In the genomic region with DNA sequence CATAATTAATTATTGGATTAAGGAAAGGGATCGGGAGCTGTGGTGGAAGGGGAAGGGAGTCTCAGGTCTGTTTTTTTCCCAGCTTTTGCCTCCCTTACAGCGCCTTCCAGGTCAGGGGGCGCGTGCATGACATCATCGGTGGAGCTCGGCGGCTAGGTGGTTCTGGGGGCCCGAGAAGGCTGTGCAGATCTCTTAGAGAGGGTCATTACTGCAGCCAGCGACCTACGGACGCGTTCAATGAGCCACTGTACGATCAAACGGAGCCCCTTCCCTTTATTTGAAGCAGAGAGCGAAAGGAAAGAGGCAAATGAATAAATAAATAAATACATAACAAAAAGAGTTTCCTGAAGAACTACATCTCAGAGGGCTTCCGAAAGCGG, we compare ENCODE assay signal across 8 mouse cellular contexts. TPM values are rescaled to one million over a fixed set of nuclear protein-coding genes. Genes with fewer than 3 reads are reported as not detected.
DNase-seq lines count a peak whose midpoint lies in the region; ATAC-seq and TF ChIP-seq lines count a peak whose summit lies in the region.

No protein-coding gene starts in this region.

- H3K4me2 ChIP-seq in embryonic facial prominence, embryonic 13.5 days, result peak overlapping the region; percentile 97
- H3K4me2 ChIP-seq in limb, embryonic 11.5 days (ENCODE audit: low read depth, severe bottlenecking), result peak overlapping the region; percentile 98
- H3K4me2 ChIP-seq in neural tube, embryonic 13.5 days, result peak overlapping the region; percentile 69

- no peak for ATAC-seq in embryonic facial prominence, embryonic 13.5 days (ENCODE audit: insufficient number of reproducible peaks, insufficient read depth, low FRiP score, low TSS enrichment, low read depth)
- no peak for ATAC-seq in limb, embryonic 11.5 days (ENCODE audit: insufficient number of reproducible peaks, low FRiP score, low TSS enrichment, low read depth)
- ATAC-seq in neural tube, embryonic 13.5 days (ENCODE audit: low read depth), result peak; percentile 51; the same call in 1 of the 2 replicates

- intact Hi-C loops in heart, postnatal 25 days (cut with DNase I), result loop anchor here (5.0 kb wide), 1 partner anchor 132 kb away; no protein-coding TSS in a partner anchor

- H3K4me3 ChIP-seq in heart, embryonic 10.5 days, result peak overlapping the region; percentile 76
- H3K4me3 ChIP-seq in ES-Bruce4 (ENCODE audit: low read depth, low read length), result peak overlapping the region; percentile 58
- H3K4me3 ChIP-seq in embryonic facial prominence, embryonic 13.5 days, result peak overlapping the region; percentile 63
- peak overlapping the region; percentile 53 for H3K4me3 ChIP-seq in limb, embryonic 11.5 days (ENCODE audit: low read depth, low read length)
- H3K4me3 ChIP-seq in neural tube, embryonic 13.5 days, result peak overlapping the region; percentile 77

- DNase-seq in heart, embryonic 10.5 days (ENCODE audit: low spot score), result no peak
- DNase-seq in heart, postnatal 25 days (ENCODE audit: low spot score), result no peak
- peak; percentile 52 for DNase-seq in limb, embryonic 11.5 days (ENCODE audit: low spot score)
- DNase-seq in left cerebral cortex, adult 11 months (ENCODE audit: low spot score), result no peak
- DNase-seq in right cerebral cortex, postnatal 4 days, result no peak

- H3K36me3 ChIP-seq in heart, embryonic 10.5 days, result no peaks in the 10 kb centered on the region
- no peaks in the 10 kb centered on the region for H3K36me3 ChIP-seq in ES-Bruce4 (ENCODE audit: control insufficient read depth, insufficient read depth, low read length, poor library complexity, severe bottlenecking)
- H3K36me3 ChIP-seq in embryonic facial prominence, embryonic 13.5 days, result no peaks in the 10 kb centered on the region
- H3K36me3 ChIP-seq in limb, embryonic 11.5 days (ENCODE audit: control insufficient read depth, insufficient read depth, low read length), result no peaks in the 10 kb centered on the region
- H3K36me3 ChIP-seq in neural tube, embryonic 13.5 days, result no peaks in the 10 kb centered on the region

- TF ChIP-seq EP300 in ES-Bruce4 (IDR thresholded peaks at IDR 0.05; ENCODE audit: insufficient read depth, low read depth, low read length), result no peak

- TF ChIP-seq CTCF in ES-Bruce4 (IDR thresholded peaks at IDR 0.05; ENCODE audit: low read depth, low read length), result no peak

- no peaks in the 10 kb centered on the region for H3K9me3 ChIP-seq in heart, embryonic 10.5 days
- H3K9me3 ChIP-seq in ES-Bruce4 (replicated peaks; ENCODE audit: control insufficient read depth, insufficient read depth, low read length, poor library complexity, severe bottlenecking), result no peaks in the 10 kb centered on the region
- no peaks in the 10 kb centered on the region for H3K9me3 ChIP-seq in embryonic facial prominence, embryonic 13.5 days
- no peaks in the 10 kb centered on the region for H3K9me3 ChIP-seq in limb, embryonic 11.5 days (ENCODE audit: control insufficient read depth, low read length)
- no peaks in the 10 kb centered on the region for H3K9me3 ChIP-seq in neural tube, embryonic 13.5 days

- H3K4me1 ChIP-seq in heart, embryonic 10.5 days, result peaks cover 15% of the 10 kb centered on the region
- H3K4me1 ChIP-seq in ES-Bruce4 (ENCODE audit: control insufficient read depth, insufficient read depth, low read length), result peaks cover 1% of the 10 kb centered on the region
- H3K4me1 ChIP-seq in embryonic facial prominence, embryonic 13.5 days, result peaks cover 16% of the 10 kb centered on the region
- H3K4me1 ChIP-seq in limb, embryonic 11.5 days (ENCODE audit: control insufficient read depth, insufficient read depth, low read length), result peaks cover 12% of the 10 kb centered on the region
- peaks cover 24% of the 10 kb centered on the region for H3K4me1 ChIP-seq in neural tube, embryonic 13.5 days (replicated peaks)

- H3K27me3 ChIP-seq in heart, embryonic 10.5 days (ENCODE audit: insufficient read depth, poor library complexity, severe bottlenecking), result peaks cover 59% of the 10 kb centered on the region
- no peaks in the 10 kb centered on the region for H3K27me3 ChIP-seq in ES-Bruce4 (ENCODE audit: control insufficient read depth, insufficient read depth, low read length, poor library complexity, severe bottlenecking)
- H3K27me3 ChIP-seq in embryonic facial prominence, embryonic 13.5 days, result peaks cover 57% of the 10 kb centered on the region
- H3K27me3 ChIP-seq in limb, embryonic 11.5 days (ENCODE audit: control insufficient read depth, insufficient read depth, low read length), result peaks cover 41% of the 10 kb centered on the region
- H3K27me3 ChIP-seq in neural tube, embryonic 13.5 days, result peaks cover 20% of the 10 kb centered on the region

- 2% methylated on average over 17 of the region's 17 CpGs for WGBS in heart, embryonic 10.5 days
- 3% methylated on average over 17 of the region's 17 CpGs for WGBS in embryonic facial prominence, embryonic 13.5 days
- whole genome bisulfite sequencing in limb, embryonic 11.5 days, result 2% methylated on average over 17 of the region's 17 CpGs
- 1% methylated on average over 17 of the region's 17 CpGs for WGBS in neural tube, embryonic 13.5 days

- no peak for TF ChIP-seq POLR2A in ES-Bruce4 (IDR thresholded peaks at IDR 0.05; ENCODE audit: insufficient read depth, low read length)

- peak overlapping the region; percentile 52 for H3K9ac ChIP-seq in ES-Bruce4 (ENCODE audit: low read depth, poor library complexity, severe bottlenecking)
- peak overlapping the region; percentile 69 for H3K9ac ChIP-seq in embryonic facial prominence, embryonic 13.5 days
- H3K9ac ChIP-seq in limb, embryonic 11.5 days (ENCODE audit: low read length), result peak overlapping the region; percentile 27; the same call in 1 of the 2 replicates
- H3K9ac ChIP-seq in neural tube, embryonic 13.5 days, result peak overlapping the region; percentile 87

- peak overlapping the region; percentile 82 for H3K27ac ChIP-seq in heart, embryonic 10.5 days
- H3K27ac ChIP-seq in ES-Bruce4 (ENCODE audit: insufficient read depth, low read length), result peak overlapping the region; percentile 39
- no peak overlapping the region for H3K27ac ChIP-seq in embryonic facial prominence, embryonic 13.5 days
- no peak overlapping the region for H3K27ac ChIP-seq in limb, embryonic 11.5 days (replicated peaks; ENCODE audit: low read depth, low read length)
- H3K27ac ChIP-seq in neural tube, embryonic 13.5 days (replicated peaks), result peak overlapping the region; percentile 54; the same call in 1 of the 2 replicates

RNA-seq across cellular contexts. Expression of a gene that starts 0.4 kb away (rescaled TPM):
- 6.7 and 11.6 TPM in 2 replicates for polyA plus RNA-seq in heart, embryonic 10.5 days (2016; fragmentation: Nextera tagmentation; extraction: Ambion mirVana)
- total RNA-seq in heart, postnatal 25 days (2021), result 10 to 100 TPM; 77.5 to 92.2 TPM
- 30.7 and 32.3 TPM in 2 replicates for polyA plus RNA-seq in ES-Bruce4 (2011; ENCODE audit: insufficient read depth, insufficient read length, low read depth, missing spikeins)
- 7.0 and 8.7 TPM in 2 replicates for polyA plus RNA-seq in embryonic facial prominence, embryonic 13.5 days (2015; fragmentation: Nextera tagmentation; extraction: Ambion mirVana)
- polyA plus RNA-seq in limb, embryonic 11.5 days (2014; fragmentation: Nextera tagmentation; extraction: Ambion mirVana), result 3.0 and 4.1 TPM in 2 replicates
- polyA plus RNA-seq in neural tube, embryonic 13.5 days (2015; fragmentation: Nextera tagmentation; extraction: Ambion mirVana), result 27.2 and 36.0 TPM in 2 replicates

RNA-seq across cellular contexts. Expression of a gene that starts 0.9 kb away (rescaled TPM):
- polyA plus RNA-seq in heart, embryonic 10.5 days (2016; fragmentation: Nextera tagmentation; extraction: Ambion mirVana), result 770 and 980 TPM in 2 replicates
- 100 to 1,000 TPM; 154 to 183 TPM for total RNA-seq in heart, postnatal 25 days (2021)
- polyA plus RNA-seq in ES-Bruce4 (2011; ENCODE audit: insufficient read depth, insufficient read length, low read depth, missing spikeins), result 2,815 and 3,044 TPM in 2 replicates
- 1,097 and 1,210 TPM in 2 replicates for polyA plus RNA-seq in embryonic facial prominence, embryonic 13.5 days (2015; fragmentation: Nextera tagmentation; extraction: Ambion mirVana)
- 1,283 and 1,338 TPM in 2 replicates for polyA plus RNA-seq in limb, embryonic 11.5 days (2014; fragmentation: Nextera tagmentation; extraction: Ambion mirVana)
- 597 and 620 TPM in 2 replicates for polyA plus RNA-seq in neural tube, embryonic 13.5 days (2015; fragmentation: Nextera tagmentation; extraction: Ambion mirVana)

RNA-seq across cellular contexts. Expression of a gene that starts 42.2 kb away (rescaled TPM):
- 34.2 and 38.1 TPM in 2 replicates for polyA plus RNA-seq in heart, embryonic 10.5 days (2016; fragmentation: Nextera tagmentation; extraction: Ambion mirVana)
- total RNA-seq in heart, postnatal 25 days (2021), result 10 to 100 TPM; 23.7 to 26.5 TPM
- polyA plus RNA-seq in ES-Bruce4 (2011; ENCODE audit: insufficient read depth, insufficient read length, low read depth, missing spikeins), result 13.5 and 15.6 TPM in 2 replicates
- 47.7 and 48.0 TPM in 2 replicates for polyA plus RNA-seq in embryonic facial prominence, embryonic 13.5 days (2015; fragmentation: Nextera tagmentation; extraction: Ambion mirVana)
- 35.4 and 35.5 TPM in 2 replicates for polyA plus RNA-seq in limb, embryonic 11.5 days (2014; fragmentation: Nextera tagmentation; extraction: Ambion mirVana)
- polyA plus RNA-seq in neural tube, embryonic 13.5 days (2015; fragmentation: Nextera tagmentation; extraction: Ambion mirVana), result 35.9 and 38.9 TPM in 2 replicates

Comparison
In these comparisons a context has a peak if more than half of its experiments do, and no peak if none do; other contexts are left out.
1. H3K27ac ChIP-seq: peak in heart, embryonic 10.5 days (single experiment), ES-Bruce4 (single experiment) and neural tube, embryonic 13.5 days (single experiment); none in embryonic facial prominence, embryonic 13.5 days (single experiment) and limb, embryonic 11.5 days (single experiment).
2. H3K9ac ChIP-seq: peak in every context shown above with its lines; median percentile 87 in neural tube, embryonic 13.5 days; 69 in embryonic facial prominence, embryonic 13.5 days; 52 in ES-Bruce4; 27 in limb, embryonic 11.5 days.
3. Peak in every context shown above with its lines, with median percentiles within 50 percentile points of each other: H3K4me3 ChIP-seq and H3K4me2 ChIP-seq.